Mouse (Mus musculus): Measurements from ENCODE around the gene Ugt1a7c.
"Not testable (repeated sequence)": the region's sequence is repeated elsewhere in the genome, so short reads cannot be mapped to it uniquely, and the experiment has no call there.

DNA sequence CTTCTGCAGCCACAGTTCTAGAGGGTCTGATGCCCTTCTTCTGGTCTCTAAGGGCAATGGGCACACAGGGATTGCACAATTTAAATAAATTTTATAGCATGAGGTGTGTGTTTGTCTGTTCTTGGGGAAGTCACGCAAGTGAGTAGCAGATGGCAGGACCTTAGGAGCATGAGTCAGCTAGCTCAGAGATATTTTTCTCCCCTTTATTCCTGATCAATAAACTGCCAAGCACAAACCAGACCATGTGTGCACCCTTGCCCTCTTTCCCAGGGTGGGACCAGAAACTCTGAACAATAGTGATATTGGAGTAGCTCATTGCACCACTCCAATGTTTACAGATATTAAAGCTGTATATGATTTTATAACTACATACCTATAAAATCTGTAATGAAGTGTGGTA is 35.4 kb downstream of the Ugt1a7c start:
- not testable (repeated sequence) for TF ChIP-seq POLR2A (IDR thresholded peaks at IDR 0.05; ENCODE audit: borderline replicate concordance, low read depth, low read length); CTCF (IDR thresholded peaks at IDR 0.05; ENCODE audit: low read depth, low read length)

Data from bone marrow macrophage, adult 2 months (primary cell).